Mouse (Mus musculus): ENCODE results near the gene Olfr536.
"Not testable (repeated sequence)": the region's sequence is repeated elsewhere in the genome, so short reads cannot be mapped to it uniquely, and the experiment has no call there.

The Olfr536 gene

GRCm38 (mm10) chr7:140507346-140508021, at the start of gene Olfr536:
TSS of gene Olfr536 (minus strand) at chr7:140507396.
- DNase-seq (ENCODE audit: low read depth) = not testable (repeated sequence)

GRCm38 (mm10) chr7:140539746-140540145, 32.5 kb upstream of the Olfr536 start:
- DNase-seq (ENCODE audit: low read depth) = no peak

GRCm38 (mm10) chr7:140494702-140495101, 12.5 kb downstream of the Olfr536 start:
- no peak for DNase-seq (ENCODE audit: low read depth)

- no peak for DNase-seq (ENCODE audit: low read depth)
Observed at GRCm38 (mm10) chr7:140494231-140494630, 13.0 kb downstream of the Olfr536 start.

- no peak for DNase-seq (ENCODE audit: low read depth)
Observed at GRCm38 (mm10) chr7:140488981-140489380, 18.2 kb downstream of the Olfr536 start.

- no peak for DNase-seq (ENCODE audit: low read depth)
Observed at GRCm38 (mm10) chr7:140483916-140484315, 23.3 kb downstream of the Olfr536 start, which contains the start of gene Olfr535. TSS of gene Olfr535 (plus strand) at chr7:140484216.

DNA sequence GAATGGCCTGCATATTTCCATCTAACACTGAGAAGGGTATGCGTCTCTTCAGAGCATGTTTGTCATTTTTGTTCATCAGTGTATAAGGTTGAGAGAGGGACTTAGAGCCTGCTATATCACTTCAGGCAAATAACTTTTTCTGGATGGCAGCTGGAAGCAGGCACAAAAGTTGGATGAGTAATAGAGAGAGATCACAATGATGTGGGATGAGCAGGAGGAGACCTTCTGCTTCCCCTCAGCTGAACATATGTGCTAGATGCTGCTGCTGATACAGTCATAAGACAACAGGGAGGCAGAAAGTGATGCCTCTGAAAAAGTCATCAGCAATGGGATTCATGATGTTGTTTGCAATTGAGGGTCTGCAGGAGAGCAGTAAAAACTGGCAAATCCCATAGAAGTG, 28.5 kb downstream of the Olfr536 start:
- no peak for DNase-seq (ENCODE audit: low read depth)

DNA sequence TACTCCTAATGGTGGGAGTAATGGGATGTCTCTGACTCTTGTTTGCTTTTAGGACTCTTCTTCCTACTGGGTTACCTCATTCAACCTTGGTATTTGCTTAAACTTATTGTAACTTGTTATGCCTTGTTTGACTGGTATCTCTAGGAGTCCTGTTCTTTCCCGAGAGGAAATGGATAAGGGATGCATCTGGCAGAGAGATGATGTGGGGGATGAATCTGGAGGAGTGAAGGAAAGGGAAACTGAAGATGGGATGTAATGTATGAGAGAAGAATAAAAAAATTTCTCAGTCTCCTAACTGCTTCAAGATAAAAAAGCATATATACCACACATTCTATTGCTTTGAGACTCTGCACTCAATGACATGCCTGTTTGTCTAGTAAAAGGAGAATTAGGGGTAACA, 29.3 kb downstream of the Olfr536 start:
- no peak for DNase-seq (ENCODE audit: low read depth)

GRCm38 (mm10) chr7:140463070-140463469, 44.1 kb downstream of the Olfr536 start, which contains the start of gene Olfr533:
TSS of gene Olfr533 (plus strand) at chr7:140463370.
- not testable (repeated sequence) for DNase-seq (ENCODE audit: low read depth)

Data from c-Kit-positive CD71-negative TER-119-negative erythroid progenitor cells, embryonic 14.5 days (primary cell).